Mouse (Mus musculus) layer of hippocampus, adult 2 months (tissue): ENCODE measurements around the gene Eif4e2. TPM values are rescaled to one million over a fixed set of nuclear protein-coding genes. Genes with fewer than 3 reads are reported as not detected.

Experiments
- DNase-seq, 2 experiments: peaks; one replicate each; pipeline ENCODE4 v3.0.0; 2022; ENCODE audit warnings: low spot score in 2 of 2
- H3K27ac ChIP-seq: fragments of 200-600 bp; 2 replicates; pipeline ENCODE4 v1.8.1; 2022
- H3K4me3 ChIP-seq: fragments of 200-600 bp; 2 replicates; pipeline ENCODE4 v1.8.1; 2022; ENCODE audit warnings: mild to moderate bottlenecking
- CTCF ChIP-seq: fragments of 200-600 bp; conservative IDR thresholded peaks from 2 replicates; pipeline ENCODE4 v1.8.1; 2022; ENCODE audit warnings: antibody characterized with exemption, mild to moderate bottlenecking, moderate library complexity
- total RNA-seq, 2 experiments: library from RNA; stranded (reverse); gene quantifications; 2 replicates each; pipeline ENCODE4 v1.2.3; 2021

Gene Eif4e2
- total RNA-seq, 2 experiments from 2014 or later = 55.6 to 55.8 TPM

- Histone ChIP-seq H3K27ac (no peak overlapping the region), H3K4me3 (no peak overlapping the region)
- peak; percentile 61 for TF ChIP-seq CTCF
- DNase-seq = no peak
Measured at GRCm38 (mm10) chr1:87206339-87206738, 7.4 kb upstream of the Eif4e2 start.

DNA sequence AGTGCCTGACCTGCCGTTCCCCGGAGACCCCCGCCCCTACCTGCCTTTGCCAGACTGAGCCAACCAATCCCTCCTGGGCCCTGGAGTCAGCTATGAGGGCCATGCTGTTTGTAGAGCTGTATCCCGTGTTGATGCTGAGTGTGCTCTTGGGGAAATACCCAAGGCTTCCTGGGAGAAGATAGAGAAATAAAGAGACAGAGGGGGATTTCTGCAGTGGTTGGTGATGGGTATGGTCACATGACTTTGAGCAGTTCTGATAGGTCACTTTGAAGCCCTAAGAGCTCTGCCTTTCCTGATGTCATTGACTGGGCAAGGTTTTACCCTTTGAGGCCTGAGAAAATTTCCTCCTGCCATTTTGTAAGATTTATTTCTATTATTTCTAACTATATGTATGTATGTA is 2.3 kb upstream of the Eif4e2 start:
- no peak for TF ChIP-seq CTCF
- DNase-seq = no peak
- Histone ChIP-seq H3K4me3 (no peak overlapping the region), H3K27ac (no peak overlapping the region)

DNA sequence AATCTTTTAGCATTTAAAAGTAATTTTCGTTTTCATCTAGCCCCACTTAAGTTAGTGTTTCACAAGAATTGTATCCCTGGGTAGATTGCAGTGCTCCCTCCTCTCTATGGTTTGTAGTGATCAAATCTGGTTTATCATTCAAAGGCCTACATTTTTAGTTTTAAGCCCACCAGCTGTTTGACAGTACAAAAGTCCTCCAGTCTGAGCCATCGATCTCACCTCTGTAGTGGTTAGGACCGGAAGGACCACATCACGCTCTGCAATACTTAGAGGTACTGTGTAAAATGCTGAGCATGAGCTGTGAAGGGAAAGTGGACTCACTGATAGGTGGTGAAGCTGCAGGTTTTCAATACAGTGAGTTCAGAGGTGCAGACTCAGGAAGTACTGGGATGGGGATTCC is 1.0 kb downstream of the Eif4e2 start:
- DNase-seq = no peak
- TF ChIP-seq CTCF = no peak
- Histone ChIP-seq H3K4me3 (peak overlapping the region; percentile 86), H3K27ac (peak overlapping the region; percentile 97)

DNA sequence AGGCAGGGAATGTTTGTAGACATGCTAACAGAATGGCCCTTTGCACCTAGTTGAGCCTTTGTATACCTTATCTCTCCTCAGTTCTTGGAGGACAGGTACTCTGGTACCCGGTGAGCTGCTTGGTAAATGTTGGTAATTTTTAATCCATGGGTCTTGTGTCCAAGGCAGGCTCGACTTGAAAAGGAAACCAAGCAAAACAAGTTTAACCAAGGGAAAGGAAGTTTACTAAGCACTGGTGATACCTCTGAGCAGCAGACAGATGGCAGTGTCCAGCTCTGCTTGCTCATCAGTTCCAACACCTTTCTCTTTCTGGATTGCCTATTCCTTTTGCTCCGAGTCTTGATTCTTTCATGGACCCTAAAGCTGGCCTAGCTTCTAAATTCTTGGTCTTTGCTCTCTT is 4.2 kb downstream of the Eif4e2 start:
- peak; percentile 83 for TF ChIP-seq CTCF
- no peak overlapping the region for H3K4me3 ChIP-seq
- H3K27ac ChIP-seq = no peak overlapping the region
- peak in 1 of 2 experiments; percentile 9 for DNase-seq

DNA sequence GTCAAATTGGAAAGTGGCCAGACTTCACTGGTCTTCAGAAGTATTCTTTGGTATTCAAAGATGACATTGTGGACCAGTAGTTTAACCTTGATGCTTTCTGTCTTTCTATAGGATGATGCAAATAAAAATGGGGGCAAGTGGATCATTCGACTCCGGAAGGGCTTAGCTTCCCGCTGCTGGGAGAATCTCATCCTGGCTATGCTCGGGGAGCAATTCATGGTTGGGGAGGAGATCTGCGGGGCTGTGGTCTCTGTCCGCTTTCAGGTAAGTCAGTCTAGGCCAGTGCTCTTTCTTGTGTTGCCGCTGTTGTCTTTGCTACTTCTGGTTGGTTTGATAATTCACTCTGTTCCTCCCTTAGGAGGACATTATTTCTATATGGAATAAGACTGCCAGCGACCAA is 12.0 kb downstream of the Eif4e2 start:
- no peak overlapping the region for H3K27ac ChIP-seq
- H3K4me3 ChIP-seq = no peak overlapping the region
- no peak for TF ChIP-seq CTCF
- no peak for DNase-seq

DNA sequence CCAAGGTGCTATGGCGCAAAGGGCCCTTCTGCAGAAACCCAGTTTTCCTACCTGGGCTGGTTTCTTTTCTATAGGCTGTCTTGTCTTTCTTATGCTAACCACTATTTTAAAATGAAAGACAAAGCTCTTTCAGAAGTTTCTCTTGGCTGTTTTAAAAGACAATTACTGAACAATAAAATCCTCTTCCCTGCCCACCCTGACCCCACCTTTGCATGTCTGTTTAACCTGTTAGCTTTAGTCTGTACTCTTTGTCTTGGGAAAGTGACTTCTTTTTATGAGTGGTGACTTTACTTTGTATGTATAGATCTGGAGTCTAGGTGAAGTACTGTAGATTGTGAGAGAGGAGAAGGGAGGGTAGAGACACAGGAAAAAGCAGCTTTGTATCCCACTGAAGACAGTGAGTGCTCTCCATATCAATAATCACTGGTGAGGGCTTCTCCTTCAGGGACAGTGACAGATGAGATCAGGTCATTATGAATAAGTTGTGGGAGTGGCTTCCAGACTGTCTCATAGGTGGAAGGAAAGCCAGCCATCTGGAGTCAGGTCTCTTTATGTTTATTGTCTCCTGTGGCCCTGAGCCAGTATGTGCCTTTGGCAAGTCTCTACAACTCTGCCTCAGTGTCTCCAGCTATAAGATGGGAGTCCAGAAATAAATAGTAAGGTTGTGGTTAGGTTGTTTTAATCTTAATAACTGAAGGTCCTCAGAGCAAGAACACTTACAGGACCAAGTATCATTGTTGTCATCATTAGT is 12.9 kb downstream of the Eif4e2 start:
- no peak for TF ChIP-seq CTCF
- no peak overlapping the region for H3K4me3 ChIP-seq
- H3K27ac ChIP-seq = no peak overlapping the region
- no peak for DNase-seq

- TF ChIP-seq CTCF = no peak
- Histone ChIP-seq H3K27ac (no peak overlapping the region), H3K4me3 (no peak overlapping the region)
- DNase-seq = no peak
Measured at GRCm38 (mm10) chr1:87227160-87227550, 13.4 kb downstream of the Eif4e2 start.

DNA sequence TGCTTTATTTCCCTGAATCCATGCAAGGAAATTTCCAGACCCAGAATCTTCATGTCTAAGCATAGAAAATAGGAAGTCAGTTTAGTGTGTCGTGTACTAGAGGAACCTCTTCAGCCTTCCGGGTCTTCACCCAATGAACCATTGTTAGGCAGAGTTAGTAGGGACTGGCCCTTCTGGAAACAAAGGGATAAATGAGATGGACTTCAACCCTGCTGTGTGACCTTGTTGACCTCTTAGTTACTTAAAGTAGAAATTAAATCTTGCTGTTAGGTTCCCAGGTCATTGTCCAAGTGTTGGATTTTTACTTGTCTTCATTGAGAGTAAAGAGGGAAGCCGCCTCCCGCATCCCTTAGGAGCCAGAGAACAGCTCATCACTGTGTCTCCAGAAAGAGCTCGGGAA is 16.9 kb downstream of the Eif4e2 start:
- Histone ChIP-seq H3K27ac (no peak overlapping the region), H3K4me3 (no peak overlapping the region)
- TF ChIP-seq CTCF = no peak
- no peak for DNase-seq

DNA sequence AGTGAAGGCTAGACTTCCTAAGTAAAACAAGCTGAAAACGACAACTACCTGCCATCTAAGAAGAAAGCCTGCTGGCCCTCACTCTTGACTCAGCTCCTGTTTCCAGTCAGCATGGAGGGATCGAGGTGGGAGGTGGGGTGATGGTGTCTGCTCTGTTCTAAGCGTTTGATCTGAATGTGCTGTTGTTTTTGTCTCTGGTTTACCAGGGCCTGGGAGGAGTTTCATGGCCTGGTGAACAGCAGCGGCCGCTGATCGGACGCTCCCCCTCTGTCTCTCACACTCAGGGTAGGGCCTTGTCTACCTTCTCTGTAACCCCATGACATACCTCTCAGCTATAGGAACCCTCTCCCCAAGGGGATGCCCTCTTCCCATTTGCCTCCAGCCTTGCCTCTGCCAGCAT is 18.5 kb downstream of the Eif4e2 start:
- no peak for TF ChIP-seq CTCF
- H3K4me3 ChIP-seq = no peak overlapping the region
- no peak for DNase-seq

GRCm38 (mm10) chr1:87239056-87239455 is 25.3 kb downstream of the Eif4e2 start:
- DNase-seq = no peak
- no peak overlapping the region for H3K27ac ChIP-seq
- no peak for TF ChIP-seq CTCF
- no peak overlapping the region for H3K4me3 ChIP-seq

More for the DNA sequence above, 18.5 kb downstream of the Eif4e2 start:
- no peak overlapping the region for H3K27ac ChIP-seq

DNA sequence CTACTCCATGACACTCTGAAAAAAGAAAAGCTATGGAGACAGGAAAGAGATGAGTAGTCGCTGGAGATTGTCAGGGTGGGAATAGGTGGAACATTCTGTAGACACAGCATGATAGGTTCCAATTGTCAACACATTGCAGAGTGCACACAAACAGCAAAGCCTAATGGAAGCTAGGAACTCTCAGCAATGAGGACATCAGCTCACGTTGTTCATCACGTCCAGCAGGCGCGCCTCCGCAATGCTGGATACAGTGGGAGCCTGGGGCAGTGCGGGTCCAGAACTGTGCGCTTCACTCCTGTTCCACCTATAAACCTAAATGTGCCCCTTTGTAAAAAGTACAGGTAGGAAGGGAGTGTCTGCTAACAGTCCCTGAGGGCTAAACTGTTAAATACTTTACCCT is 29.3 kb downstream of the Eif4e2 start:
- H3K27ac ChIP-seq = no peak overlapping the region
- TF ChIP-seq CTCF = no peak
- no peak for DNase-seq
- H3K4me3 ChIP-seq = no peak overlapping the region

DNA sequence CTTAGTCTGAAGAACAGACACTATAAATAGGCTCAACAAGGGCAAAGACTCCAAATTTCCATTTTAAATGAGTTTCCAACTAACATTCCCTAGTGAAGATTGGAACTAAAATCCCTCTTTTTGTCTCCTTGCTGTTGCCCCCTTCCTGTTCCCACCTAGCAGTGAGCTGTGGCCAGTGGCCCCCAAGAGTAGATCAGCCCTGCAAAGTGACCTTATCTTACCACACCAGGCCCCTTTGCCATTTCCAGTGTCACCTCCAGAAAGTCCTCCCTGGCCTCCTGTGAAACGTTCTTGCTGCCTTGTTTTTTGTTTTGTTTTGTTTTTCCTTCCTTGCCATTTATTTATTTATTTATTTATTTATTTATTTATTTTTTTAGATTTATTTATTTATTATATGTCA is 31.7 kb downstream of the Eif4e2 start:
- H3K4me3 ChIP-seq = no peak overlapping the region
- no peak overlapping the region for H3K27ac ChIP-seq
- TF ChIP-seq CTCF = no peak
- no peak for DNase-seq

DNA sequence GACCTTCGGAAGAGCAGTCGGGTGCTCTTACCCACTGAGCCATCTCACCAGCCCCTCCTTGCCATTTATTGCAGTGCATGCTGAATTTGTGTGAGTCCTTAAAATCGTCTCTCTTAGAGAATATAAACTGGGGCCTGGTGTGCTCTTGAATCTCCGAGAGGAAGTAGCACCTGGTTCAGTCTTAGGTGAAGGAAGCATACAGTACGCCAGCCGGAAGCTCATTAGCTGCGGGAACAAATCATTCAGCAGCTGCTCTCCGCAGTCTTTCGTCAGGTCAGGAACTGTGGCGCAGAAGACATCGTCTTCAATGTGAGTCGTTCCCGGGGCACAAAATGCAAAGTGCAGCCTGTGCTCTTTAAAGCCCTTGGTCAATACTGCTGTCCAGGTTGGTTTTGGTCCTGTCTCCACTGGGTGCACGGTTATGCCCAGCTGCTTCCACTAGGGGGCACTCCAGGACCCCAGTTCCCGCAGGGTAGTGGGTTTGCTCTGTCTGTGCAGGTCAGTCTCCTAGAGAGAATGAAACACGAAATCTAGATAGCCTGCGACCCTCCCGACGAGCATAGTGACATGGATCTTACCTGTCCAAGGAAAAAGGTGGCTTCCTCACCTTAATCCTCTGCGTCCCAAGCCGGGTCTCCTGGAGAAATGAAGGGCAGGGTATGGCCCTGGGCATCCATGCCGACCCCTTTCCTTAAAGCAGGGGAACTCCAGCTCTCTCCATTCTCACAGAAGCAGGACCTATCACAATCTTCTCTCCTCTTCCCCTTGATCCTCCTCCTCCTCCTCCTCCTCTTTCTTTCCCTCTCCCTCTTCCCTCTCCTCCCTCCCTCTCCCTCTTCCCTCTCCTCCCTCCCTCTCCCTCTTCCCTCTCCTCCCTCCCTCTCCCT is 32.5 kb downstream of the Eif4e2 start:
- TF ChIP-seq CTCF = peak; percentile 98
- Histone ChIP-seq H3K27ac (no peak overlapping the region), H3K4me3 (peak overlapping the region; percentile 31)
- DNase-seq = peak; percentile 73 to 89
